Mouse (Mus musculus): ENCODE measurements around the gene Col6a5.
A peak's percentile ranks its signal among the peaks of the same experiment; 100 is the strongest.
"Not testable (repeated sequence)": the region's sequence is repeated elsewhere in the genome, so short reads cannot be mapped to it uniquely, and the experiment has no call there.

Gene Col6a5

DNA sequence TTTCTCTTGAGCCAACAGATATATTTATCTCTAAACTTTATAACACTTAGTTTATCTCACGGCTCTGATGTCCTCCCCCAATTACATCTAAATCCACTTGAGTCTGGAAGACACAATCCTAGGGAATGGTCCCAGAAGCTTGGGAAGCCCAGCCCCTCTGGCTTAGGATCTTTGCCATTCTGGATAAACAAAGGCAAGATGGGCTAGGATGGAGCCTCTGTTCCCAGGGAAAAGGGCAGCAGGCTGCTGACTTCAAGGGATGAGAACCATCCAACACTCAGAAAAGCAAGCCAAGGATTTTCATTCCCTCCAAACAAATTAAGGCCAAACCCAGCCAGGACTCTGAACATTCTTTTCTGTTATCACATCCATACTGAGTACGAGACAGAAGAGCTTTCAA lies 51.1 kb downstream of the Col6a5 start:
- DNase-seq: no peak

DNA sequence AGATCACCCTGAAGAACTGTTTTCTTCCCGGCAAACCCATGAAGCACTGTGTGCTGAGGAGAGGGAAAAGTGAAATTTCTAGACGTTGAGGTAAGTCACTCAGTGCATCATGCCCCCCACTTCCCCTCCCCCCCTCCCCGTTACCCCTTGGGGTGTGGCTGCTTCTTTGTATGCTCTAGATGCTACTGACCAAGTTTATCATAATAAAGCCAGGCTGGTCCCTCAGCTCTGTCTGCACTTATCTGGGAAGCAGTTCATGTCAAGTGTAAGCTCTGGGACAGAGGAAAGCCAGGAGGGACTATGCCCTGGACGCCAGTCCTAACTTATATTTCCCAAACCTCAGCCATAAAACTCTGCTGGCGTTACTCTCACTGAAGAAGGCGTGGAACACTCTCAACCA lies 53.0 kb downstream of the Col6a5 start:
- no peak for DNase-seq

DNA sequence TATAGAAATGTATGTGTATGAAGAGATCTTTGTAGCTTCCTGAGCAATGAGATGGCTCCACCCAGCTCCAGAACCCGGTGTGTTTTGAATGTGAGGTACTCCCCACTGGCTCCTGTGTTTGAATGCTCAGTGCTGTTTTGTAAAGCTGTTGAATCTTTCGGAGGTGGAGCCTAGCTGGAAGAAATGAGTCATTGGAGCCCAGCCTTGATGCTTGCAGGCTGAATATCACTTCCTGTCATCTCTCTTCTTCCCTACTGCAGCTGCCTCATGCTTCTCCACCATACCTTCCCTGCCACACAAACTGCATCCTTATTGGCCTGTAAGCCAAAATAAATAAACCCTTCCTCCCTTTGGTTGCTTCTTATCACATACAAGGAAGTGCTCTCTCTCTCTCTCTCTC lies 72.9 kb downstream of the Col6a5 start:
- DNase-seq: no peak

DNA sequence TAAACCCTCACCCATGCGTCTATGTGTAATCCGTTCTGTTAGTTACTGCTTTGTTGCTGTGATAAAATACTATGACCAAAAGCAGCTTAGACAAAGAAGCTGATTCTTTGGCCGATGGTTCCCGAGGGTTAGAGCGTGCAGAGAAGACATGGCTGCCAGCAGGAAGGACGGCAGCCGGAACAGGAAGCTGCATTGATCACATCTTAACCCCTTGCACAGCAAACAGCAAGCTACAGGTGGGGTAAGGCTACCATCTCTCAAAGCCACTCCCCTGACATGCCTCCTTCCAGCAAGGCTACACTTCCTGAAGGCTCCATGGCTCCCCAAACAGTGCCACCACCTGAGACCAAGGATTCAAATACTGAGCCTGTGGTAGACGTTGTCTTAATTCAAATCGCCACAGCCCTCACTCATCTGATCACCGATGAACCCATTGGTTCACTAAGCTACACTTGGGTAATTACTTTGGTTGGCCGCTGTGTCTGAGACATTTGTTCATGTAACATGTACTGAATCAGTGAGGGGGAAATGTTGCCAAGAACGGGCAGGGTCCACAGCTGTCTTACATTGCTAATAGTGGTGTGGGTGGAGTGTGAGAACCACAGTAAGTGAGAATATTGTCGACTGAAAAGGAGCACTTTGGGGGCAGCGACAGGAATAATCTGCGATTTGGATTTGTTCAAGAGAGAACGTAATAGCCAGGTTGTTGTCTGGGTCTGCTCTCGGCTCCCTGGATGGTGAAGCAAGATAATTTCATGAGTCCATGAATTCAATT lies 75.6 kb downstream of the Col6a5 start:
- DNase-seq: no peak

DNA sequence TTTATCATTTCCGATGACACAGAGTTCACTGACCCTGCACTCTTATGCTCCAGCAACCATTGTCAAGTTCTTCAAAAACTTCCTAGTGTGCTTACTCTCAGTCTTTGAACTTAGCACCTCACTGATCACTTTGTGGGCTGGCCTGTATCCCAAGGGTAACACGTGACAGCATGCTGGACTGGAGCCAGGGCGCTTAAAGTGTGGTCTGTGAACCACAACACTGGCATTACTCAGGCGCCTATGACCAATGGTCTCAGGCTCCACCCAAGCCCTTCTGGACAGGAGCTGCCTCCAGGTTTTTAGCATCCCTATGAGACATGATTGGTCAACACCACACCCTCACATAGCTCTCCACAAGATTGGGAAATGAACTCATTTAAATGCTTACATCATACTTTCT lies 79.7 kb downstream of the Col6a5 start:
- DNase-seq: no peak

DNA sequence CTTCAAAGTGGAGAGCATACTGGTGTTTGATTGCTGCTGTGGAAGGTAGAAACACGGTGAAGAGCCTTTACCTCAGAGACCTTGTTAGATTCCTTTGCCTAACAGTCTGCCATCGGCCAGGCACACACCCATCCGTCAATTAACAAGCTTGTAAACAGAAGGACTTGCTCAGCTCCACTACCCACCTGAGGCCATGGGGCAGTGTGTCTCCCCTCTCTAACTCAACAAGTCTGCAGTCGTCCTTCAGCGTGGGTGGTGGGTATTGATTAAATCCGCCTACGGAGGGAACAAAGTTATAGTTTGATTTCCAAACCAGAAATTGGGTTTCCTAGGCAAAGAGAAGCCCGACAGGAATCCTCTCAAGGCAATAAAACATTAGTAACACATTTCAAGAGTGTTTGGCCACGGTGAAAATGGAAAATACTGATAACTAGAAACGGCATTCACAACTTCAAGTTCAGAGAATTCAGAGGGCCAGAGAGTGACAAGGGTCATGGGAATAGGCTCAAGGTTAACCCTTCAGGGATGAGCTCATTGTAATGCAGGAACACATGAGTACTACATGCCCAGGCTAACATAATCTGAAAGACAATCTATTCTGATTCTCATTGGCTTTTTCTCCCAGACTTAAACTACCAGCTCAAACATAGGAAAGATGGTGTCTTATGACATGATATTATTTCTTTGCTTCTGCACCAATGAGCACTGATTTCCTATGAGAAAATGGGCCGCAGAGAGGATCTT lies 81.9 kb downstream of the Col6a5 start:
- DNase-seq: no peak

DNA sequence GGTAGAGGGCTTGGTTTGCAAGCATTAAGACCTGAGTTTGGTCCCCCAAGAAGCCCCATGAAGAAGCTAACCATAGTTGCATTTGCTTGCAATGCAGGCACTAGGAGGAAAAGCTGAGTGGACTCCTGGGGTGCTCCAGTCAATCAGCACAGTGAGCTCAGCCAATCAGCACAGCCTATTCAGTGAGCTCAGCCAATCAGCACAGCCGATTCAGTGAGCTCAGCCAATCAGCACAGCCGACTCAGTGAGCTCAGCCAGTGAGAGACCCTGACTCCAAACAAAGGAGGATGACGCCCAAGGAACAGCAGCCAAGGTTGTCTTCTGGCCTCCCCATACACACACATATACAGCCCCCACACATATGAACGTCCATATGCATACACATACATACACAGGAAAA lies 84.3 kb downstream of the Col6a5 start:
- DNase-seq: no peak

DNA sequence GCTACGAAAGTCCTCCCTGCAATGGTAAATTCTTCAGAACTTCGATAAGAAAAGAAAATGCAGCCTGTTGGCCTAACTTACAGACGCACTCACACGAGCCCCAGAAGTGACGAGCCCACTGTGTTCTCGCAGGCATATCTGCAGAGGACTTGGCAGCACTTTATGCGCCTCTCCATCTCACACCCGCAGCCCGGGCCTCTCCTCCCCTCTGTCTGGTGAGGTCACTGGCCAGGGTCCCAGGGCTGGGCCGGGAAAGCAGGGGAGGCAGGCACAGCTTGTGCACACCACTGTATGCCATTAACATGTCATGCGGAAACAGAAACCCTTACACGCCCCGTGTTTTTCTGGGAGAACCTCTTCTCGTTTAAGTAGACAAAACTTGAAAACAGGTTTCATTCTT lies 88.8 kb downstream of the Col6a5 start:
- DNase-seq: no peak

DNA sequence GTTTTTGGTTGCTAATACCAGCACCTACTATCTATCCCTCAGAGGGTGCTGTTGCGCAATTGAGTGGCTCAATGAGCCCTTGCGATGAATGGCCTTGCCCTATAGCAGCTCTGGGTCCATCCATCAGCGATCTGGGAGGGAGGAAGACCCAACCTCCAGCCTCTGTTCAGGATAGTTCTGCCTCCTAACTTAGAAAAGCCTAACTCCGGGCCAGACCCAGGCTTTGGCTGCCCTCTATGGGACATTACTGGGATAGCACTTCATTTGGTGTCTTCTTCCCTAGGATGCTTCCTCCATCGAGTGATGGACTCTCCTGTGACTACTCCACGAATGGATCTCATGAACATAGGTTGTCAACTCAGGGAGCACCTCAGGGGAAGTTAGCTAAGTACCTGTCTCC lies 102.7 kb downstream of the Col6a5 start:
- DNase-seq: peak; percentile 75

DNA sequence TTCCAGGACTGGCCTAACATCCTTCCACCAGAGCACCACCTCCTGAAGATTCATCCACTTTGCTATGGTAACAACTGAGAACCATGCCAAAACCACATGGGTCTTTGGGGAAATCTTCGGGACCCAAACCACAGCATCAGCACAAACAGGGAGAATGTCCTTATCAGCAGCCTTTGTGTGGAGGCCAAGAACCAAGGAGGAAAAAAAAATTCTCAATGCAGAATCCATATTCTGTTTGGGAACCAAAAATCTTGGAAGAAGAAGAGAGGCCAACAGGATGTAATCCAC lies 107.7 kb downstream of the Col6a5 start:
- DNase-seq: no peak

DNA sequence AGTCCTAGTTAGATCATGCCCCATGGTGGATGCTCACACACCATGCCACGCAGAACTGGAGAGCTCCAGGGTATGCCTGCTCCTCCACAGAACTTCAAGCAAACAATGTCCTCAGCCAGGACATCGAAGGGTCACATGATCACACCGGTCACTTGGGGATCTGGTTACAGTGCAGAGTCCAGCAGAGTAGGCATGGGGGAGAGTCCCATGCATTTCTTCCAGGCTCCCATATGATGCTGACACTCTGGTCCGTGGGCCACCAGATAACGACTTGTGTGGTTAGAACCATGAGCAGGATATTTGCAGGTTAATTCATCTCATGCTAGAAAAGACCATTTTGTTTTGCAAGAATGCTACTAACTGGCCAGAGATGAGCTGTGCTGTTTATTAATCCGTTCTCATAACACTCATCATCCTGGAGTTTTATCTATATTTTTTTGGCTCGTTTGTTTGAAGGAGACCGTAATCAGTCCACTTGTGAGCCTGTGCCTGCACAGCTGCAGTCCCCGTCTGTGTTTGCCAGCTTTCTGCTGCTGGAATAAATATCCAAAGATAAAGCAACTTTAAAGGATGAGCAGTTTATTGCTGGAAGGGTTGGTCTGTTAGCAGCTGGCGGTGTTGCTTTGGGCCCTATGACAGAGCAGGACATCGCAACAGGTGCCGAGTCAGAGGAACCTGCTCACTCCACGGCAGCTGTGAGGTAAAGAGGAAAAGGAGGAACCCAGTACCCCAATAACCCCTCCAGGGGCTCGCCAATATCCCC lies 108.2 kb downstream of the Col6a5 start:
- no peak for DNase-seq

DNA sequence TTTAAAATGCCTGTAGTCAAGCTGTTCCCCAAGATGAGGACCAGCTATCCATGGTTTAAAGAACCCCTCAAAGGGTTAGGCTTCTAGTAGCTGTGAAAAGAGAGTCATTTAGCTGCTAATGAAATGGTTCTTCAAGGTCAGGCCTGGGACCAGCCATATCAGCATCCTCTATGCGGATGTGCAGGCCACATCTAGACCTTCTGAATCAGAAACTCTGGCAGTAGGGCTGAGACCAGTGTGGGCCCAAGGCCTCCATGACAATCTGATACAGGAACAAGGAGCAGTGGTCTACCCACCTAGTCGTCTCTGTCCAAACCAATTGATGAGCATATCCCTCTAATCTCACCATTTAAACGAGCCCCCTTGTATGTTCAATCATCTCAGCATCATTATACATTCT lies 109.4 kb downstream of the Col6a5 start:
- DNase-seq: no peak

DNA sequence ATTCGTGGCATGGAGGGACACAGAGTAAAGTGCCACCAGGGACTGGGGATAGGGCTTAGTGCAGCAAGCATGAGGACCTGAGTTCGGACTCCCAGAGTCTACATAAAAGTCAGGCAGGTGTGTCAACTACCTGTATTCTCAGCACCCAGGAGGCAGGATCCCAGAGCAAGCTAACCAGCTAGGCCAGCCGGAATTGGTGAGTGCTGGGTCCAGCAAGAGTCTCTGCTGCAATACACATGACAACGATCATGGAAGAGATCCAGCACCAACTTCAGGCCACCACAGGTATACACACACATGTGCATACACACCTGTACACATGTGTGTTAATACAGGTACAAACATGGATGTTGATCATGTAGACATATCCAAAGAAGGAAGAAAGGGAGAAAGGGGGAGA lies 112.0 kb downstream of the Col6a5 start:
- DNase-seq: no peak

DNA sequence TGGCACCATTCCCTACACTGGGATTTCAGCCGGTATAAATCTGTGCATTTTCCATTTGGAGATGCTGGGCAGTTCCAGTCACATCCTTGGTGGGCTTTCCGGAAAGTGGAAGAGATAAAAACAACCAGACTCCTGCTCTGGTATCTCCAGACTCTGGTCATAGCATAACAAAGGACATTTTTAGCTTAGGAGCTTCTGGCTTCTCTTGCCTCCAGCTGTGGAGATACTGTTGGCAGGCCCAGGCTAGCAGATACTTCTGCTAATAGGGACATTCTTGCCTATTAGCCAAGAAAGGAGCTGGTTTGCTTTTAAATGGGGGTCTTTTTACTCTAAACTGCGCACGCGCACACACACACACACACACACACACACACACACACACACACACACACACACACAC lies 113.2 kb downstream of the Col6a5 start:
- DNase-seq: no peak

DNA sequence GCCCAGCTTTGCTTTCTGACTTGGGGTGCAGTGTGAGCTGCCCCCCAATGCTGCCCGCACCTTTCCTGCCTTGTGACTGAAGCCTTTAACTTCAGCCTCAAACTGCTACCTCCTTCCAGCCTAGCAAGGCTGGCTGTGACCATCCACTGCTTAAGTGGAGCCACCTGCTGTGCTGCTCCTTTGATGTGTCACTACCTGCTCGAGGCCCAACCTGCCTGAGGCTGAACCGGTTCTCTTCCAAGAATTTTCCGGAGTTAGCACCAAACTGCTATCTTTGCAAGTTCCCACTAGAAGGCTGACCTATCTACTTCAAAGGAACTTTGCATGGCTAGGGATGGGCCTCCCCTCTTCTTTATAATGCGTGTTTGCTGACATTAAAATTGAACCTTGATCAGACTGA lies 119.1 kb downstream of the Col6a5 start:
- not testable (repeated sequence) for DNase-seq

DNA sequence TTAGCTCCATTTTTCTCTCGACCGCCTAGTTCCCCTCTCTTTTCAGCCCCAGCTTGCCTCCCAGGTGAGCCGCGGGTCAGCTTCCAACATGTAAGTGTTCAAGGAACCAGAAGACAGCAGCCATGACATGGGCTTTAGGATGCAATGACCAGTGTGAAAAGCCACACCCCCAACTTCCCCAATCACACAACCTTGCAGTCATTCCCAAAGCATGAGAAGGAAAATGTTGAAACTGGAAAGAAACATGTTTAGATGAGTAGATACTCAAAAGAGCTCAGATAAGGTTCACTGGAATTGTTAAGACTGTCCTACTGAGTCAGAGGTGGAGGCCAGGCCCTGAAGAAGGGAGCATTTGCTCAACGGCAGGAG lies 121.3 kb downstream of the Col6a5 start:
- DNase-seq: no peak

DNA sequence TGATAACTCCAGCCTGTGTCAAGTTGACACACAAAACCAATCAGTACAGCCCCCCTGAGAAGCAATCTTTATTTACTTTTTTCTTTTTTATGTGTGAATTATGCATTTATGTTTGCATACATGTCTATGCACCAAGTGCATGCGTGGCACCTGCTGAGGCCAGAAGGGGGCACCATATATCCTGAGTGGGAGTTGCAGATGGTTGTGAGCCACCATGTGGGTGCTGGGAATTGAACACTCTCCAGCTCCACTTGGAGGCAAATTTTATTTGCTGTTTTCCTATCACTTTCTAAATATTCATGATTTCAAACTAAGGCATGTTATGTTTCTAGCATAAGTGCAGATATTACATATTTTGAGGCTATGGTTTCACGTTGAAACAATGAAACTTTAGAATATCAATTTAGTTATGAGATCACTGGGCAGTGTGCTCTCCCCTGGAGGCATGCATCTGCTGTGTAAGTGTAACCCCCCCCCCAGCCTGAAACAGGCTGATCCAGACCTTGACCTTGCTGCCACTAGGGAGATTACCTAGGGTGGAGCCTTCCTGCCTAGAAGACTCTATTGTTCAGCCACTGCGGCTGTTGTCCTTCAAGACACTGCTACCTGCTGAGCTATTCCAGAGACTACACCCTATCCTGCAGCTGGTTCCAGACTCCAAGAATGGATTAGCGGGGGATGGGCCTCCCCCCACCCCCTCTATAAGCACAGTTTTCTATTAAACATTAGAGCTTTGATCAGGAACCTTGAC lies 121.9 kb downstream of the Col6a5 start:
- DNase-seq: no peak

DNA sequence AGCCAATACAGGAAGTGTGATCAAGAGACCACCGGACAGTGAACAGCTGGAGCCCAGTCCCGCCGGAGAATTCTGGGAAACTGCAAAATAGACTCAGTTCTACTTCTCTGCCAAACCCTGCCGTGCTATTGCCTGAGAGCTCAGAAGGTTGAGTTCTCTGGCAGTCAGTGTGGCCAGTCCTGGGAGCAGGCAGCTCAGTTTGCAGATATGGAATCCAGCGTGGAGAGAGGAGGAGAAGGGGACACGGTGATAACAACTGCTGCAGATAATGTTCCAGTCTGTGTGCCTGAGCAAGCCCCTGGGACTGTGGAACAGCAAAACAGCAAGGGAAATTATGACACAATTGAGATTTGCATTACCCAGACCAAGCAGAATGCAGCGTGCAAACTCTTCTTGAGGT lies 124.9 kb downstream of the Col6a5 start:
- DNase-seq: no peak

DNA sequence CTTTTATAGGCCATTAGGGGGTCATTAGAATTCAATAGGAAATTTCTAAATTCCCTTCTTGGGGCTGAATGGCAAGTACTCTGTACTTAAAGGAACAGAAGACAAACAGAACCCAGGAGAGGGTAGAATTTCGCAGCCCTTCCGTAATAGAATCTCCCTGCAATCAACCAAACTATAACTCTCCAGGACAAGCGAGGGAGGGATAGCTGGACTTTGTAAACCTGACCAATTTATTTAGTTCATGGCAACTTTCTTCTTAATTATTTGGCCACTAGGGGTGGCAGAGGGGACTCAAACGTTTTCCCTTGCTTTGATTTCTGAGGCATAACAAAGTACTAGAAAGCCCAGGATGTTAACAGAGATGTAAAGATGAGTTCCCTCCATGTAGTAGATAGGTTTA lies 125.6 kb downstream of the Col6a5 start:
- DNase-seq: no peak

DNA sequence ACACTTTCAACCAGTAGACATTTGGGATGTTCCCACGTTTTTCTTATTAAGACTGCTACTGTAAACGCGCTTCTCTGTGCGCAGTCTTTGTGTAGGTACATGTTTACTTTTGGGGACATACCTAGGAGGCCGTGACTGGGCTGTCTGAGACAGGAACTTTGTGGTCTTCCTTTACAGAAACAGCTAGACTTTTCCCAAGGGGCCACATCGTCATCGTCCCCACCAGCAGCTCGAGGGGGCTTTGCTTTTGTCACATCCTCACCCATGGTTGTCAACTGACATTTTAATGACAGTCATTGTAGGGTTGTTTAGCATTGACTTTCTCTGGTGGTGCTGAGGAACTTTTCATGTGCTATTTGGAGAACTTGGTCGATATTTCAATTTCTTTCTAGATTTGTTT lies 129.2 kb downstream of the Col6a5 start:
- DNase-seq: no peak

DNA sequence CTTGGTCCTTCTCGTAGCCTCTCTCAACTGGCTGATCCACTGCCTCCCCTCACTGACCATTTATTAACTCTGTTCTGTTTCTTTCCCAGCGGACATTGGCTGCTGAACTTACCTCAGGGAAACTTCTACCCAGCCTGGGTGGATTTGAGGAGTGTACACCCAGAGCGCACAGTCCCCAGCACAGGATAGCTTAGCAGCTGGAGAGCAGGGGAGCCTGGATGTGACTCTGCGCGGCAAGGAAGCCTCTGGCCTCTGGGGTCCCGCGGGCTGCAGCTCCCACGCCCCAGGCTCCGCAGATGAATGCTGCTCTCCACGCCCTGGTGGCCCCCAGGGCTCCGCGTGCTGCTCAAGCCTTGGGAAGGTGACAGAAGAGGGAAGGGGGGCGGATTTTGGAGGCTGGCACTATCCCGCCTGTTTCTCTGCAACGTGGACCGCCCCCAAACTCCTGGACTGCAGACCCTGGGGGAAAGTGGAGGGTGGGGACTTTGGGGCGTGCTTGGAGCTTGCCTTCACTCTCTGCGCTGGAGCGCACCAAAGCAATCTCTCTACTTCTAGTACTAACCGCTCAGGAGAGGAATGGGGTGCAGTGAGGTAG lies 132.6 kb downstream of the Col6a5 start, which contains the start of gene Col6a6:
Gene Col6a6 (minus strand): TSS at position 370 of the 595 bp plus-strand sequence.
- no peak for DNase-seq

DNA sequence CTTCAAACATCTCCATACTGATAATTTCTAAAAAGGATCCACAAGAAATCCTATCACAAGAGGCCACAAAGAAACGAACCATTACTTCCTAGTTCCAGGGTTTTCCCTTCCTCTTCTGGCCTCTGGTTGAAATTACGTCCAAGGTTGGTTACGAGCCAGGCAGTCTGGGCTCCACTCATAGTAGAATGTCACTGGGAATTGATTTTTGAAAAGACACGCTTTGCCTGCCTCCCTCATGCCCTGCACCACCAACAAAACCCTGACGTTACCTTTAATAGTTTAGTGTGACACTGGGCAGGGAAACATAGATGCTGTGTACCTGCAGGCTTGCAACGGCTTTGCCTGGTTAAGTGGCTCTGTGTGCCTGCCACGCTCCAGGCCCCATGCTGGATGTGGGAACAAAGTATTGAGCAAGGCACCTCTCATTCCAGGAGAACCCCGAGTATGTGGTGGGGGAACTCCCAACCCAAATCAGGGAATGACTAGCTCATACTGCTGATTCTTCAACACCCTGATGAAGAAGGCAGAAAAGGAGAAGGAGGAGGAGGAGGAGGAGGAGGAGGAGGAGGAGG lies 133.3 kb downstream of the Col6a5 start:
- DNase-seq: no peak

DNA sequence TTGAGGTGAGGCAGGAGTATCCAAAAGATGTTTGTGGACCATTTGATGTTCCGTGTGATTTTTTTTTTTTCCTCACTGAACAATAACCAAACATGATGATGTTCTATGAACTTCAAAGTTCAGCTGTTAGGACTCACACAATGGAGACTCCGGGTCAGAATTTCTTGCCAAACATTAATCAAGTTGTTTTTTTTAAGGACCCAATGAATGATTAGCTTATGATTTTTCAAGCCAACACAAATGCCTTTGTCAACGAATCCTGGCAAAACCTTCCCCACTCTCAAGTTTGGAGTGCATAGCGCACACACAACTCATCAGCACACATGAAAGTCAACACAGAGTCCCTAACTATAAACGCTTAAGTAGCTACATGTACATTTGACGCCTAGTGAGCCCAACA lies 139.7 kb downstream of the Col6a5 start:
- DNase-seq: no peak

All from right cerebral cortex, postnatal 4 days (tissue).